22 mouse cellular contexts compared by ENCODE assay signal in the genomic region with DNA sequence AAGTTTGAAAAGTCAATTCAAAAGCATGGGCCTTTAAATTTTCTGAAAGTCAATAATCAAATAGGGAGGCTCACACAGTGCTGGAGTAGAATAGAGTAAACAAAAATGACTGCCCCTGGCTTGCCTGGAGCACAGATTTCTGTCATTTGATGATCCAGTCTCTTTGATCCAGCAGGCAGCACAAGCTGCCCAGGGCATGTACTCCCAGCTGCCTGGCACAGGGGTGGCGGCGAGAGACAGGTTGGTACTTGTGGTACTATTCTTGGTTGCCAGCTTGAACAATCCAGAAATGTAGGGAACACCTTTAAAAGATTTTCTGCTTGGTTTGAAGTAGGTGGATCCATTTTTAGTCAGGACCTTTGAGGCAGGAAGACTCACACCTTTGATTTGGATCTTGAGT.
"Had no signal": no experiment of that assay in that cellular context is flagged by ENCODE, and none has a peak within 500 bp of the region (broad histone marks: within the 10 kb centered on the region; RNA-seq: fewer than 3 reads in every experiment).

No protein-coding gene starts in this region.

- H3K9me3 ChIP-seq: liver, embryonic 13.5 days; liver, embryonic 15.5 days; lung, embryonic 15.5 days; midbrain, embryonic 10.5 days; midbrain, embryonic 12.5 days; neural tube, embryonic 13.5 days; neural tube, embryonic 15.5 days had no signal

- H3K4me3 ChIP-seq: liver, embryonic 13.5 days; liver, embryonic 15.5 days; lung, embryonic 15.5 days; midbrain, embryonic 10.5 days; midbrain, embryonic 12.5 days; myocyte; neural tube, embryonic 13.5 days; neural tube, embryonic 15.5 days had no signal

- H3K27me3 ChIP-seq: liver, embryonic 13.5 days; lung, embryonic 15.5 days; midbrain, embryonic 12.5 days; neural tube, embryonic 13.5 days; neural tube, embryonic 15.5 days had no signal

- H3K4me2 ChIP-seq: liver, embryonic 13.5 days; liver, embryonic 15.5 days; lung, embryonic 15.5 days; midbrain, embryonic 12.5 days; neural tube, embryonic 13.5 days; neural tube, embryonic 15.5 days had no signal

- H3K4me1 ChIP-seq: liver, embryonic 13.5 days; liver, embryonic 15.5 days; lung, embryonic 15.5 days; midbrain, embryonic 12.5 days; neural tube, embryonic 13.5 days; neural tube, embryonic 15.5 days had no signal

- H3K27ac ChIP-seq: liver, embryonic 13.5 days; liver, embryonic 15.5 days; lung, embryonic 15.5 days; midbrain, embryonic 10.5 days; midbrain, embryonic 12.5 days; neural tube, embryonic 13.5 days; neural tube, embryonic 15.5 days had no signal

- DNase-seq: liver, embryonic 13.5 days; liver, postnatal 0 days; lung, adult 2 months; lung, postnatal 14 days; lung, postnatal 36 days; midbrain, embryonic 14.5 days; retina, postnatal 1 day; right cerebral cortex, adult 18-20 months; right cerebral cortex, postnatal 25 days; right cerebral cortex, postnatal 4 days; thymus, adult 18-20 months; thymus, postnatal 14 days; thymus, postnatal 36 days had no signal

- H3K36me3 ChIP-seq: liver, embryonic 13.5 days; liver, embryonic 15.5 days; lung, embryonic 15.5 days; midbrain, embryonic 10.5 days; midbrain, embryonic 12.5 days; neural tube, embryonic 13.5 days; neural tube, embryonic 15.5 days had no signal

- ATAC-seq: liver, postnatal 0 days; lung, postnatal 0 days; midbrain, embryonic 16.5 days had no signal

- H3K9ac ChIP-seq: liver, embryonic 13.5 days; liver, embryonic 15.5 days; liver, postnatal 0 days; lung, embryonic 15.5 days; midbrain, embryonic 12.5 days; neural tube, embryonic 13.5 days; neural tube, embryonic 15.5 days had no signal
